Mouse (Mus musculus) large intestine, adult 2 months (tissue): ENCODE data around the gene Ifitm6. TPM values are rescaled to one million over a fixed set of nuclear protein-coding genes. Genes with fewer than 3 reads are reported as not detected.
"Not testable (repeated sequence)": the region's sequence is repeated elsewhere in the genome, so short reads cannot be mapped to it uniquely, and the experiment has no call there.

Source experiments
- DNase-seq: peaks from one replicate; pipeline ENCODE4 v3.0.0-alpha.2; 2012; ENCODE audit warnings: low read depth, low spot score
- WGBS: fragments of 180-500 bp; shearing (Covaris S2); methylation state at CpG from one replicate; pipeline ENCODE4 v1.1.7; 2018; 5-methylcytosine and 5-hydroxymethylcytosine counted together
- polyA plus RNA-seq: library from polyadenylated mRNA; depleted of rRNA; stranded (reverse); fragments of >200 nt; gene quantifications from 2 replicates; pipeline ENCODE4 v1.2.3, GENCODE M21; 2012; rRNA removed

Ifitm6 gene
- polyA plus RNA-seq: 6.3 and 8.3 TPM in 2 replicates

- WGBS: 83% methylated on average over 1 of the region's 1 CpGs
- not testable (repeated sequence) for DNase-seq
Observed at GRCm38 (mm10) chr7:141017824-141018223, at the start of gene Ifitm6. Gene Ifitm6, minus strand, starts transcription at chr7:141017924.

GRCm38 (mm10) chr7:141064576-141064975, 46.9 kb upstream of the Ifitm6 start:
- DNase-seq: no peak
- WGBS: 32% methylated on average over 7 of the region's 7 CpGs

- DNase-seq: peak; percentile 83
- 29% methylated on average over 7 of the region's 7 CpGs for WGBS
Observed at GRCm38 (mm10) chr7:141064175-141064574, 46.5 kb upstream of the Ifitm6 start.

GRCm38 (mm10) chr7:141063353-141063752, 45.6 kb upstream of the Ifitm6 start:
- WGBS: 87% methylated on average over 3 of the region's 3 CpGs
- no peak for DNase-seq

- DNase-seq: no peak
- 80% methylated on average over 7 of the region's 7 CpGs for WGBS
Observed at GRCm38 (mm10) chr7:141062525-141062924, 44.8 kb upstream of the Ifitm6 start.

- 3% methylated on average over 37 of the region's 37 CpGs for WGBS
- DNase-seq: no peak
Observed at GRCm38 (mm10) chr7:141061269-141061692, 43.6 kb upstream of the Ifitm6 start.

- no peak for DNase-seq
- WGBS: 1% methylated on average over 65 of the region's 72 CpGs
Observed at GRCm38 (mm10) chr7:141060426-141061242, 42.9 kb upstream of the Ifitm6 start, which contains the start of gene B4galnt4. Gene B4galnt4, plus strand, starts transcription at chr7:141061104.

GRCm38 (mm10) chr7:141059929-141060328, 42.2 kb upstream of the Ifitm6 start:
- no peak for DNase-seq
- WGBS: 54% methylated on average over 2 of the region's 2 CpGs

GRCm38 (mm10) chr7:141058601-141059341, 41.0 kb upstream of the Ifitm6 start:
- WGBS: 88% methylated on average over 14 of the region's 14 CpGs
- DNase-seq: no peak

GRCm38 (mm10) chr7:141057541-141057940, 39.8 kb upstream of the Ifitm6 start:
- no peak for DNase-seq
- WGBS: 97% methylated on average over 1 of the region's 1 CpGs

GRCm38 (mm10) chr7:141056976-141057375, 39.3 kb upstream of the Ifitm6 start:
- WGBS: 83% methylated on average over 6 of the region's 6 CpGs
- DNase-seq: no peak

GRCm38 (mm10) chr7:141055785-141056184, 38.1 kb upstream of the Ifitm6 start:
- 75% methylated on average over 4 of the region's 4 CpGs for WGBS
- no peak for DNase-seq

- no peak for DNase-seq
- WGBS: 32% methylated on average over 2 of the region's 2 CpGs
Observed at GRCm38 (mm10) chr7:141052421-141052820, 34.7 kb upstream of the Ifitm6 start.

GRCm38 (mm10) chr7:141052016-141052415, 34.3 kb upstream of the Ifitm6 start:
- 57% methylated on average over 4 of the region's 4 CpGs for WGBS
- no peak for DNase-seq

GRCm38 (mm10) chr7:141051060-141051685, 33.4 kb upstream of the Ifitm6 start:
- DNase-seq: no peak
- 75% methylated on average over 17 of the region's 17 CpGs for WGBS

GRCm38 (mm10) chr7:141049326-141049725, 31.6 kb upstream of the Ifitm6 start:
- WGBS: 64% methylated on average over 2 of the region's 2 CpGs
- no peak for DNase-seq

- 4% methylated on average over 21 of the region's 21 CpGs for WGBS
- peak; percentile 78 for DNase-seq
Observed at GRCm38 (mm10) chr7:141048226-141049218, 30.8 kb upstream of the Ifitm6 start.

- no peak for DNase-seq
- WGBS: 8% methylated on average over 15 of the region's 19 CpGs
Observed at GRCm38 (mm10) chr7:141047581-141048225, 30.0 kb upstream of the Ifitm6 start.
